8 mouse cellular contexts compared by ENCODE assay signal in the genomic region with DNA sequence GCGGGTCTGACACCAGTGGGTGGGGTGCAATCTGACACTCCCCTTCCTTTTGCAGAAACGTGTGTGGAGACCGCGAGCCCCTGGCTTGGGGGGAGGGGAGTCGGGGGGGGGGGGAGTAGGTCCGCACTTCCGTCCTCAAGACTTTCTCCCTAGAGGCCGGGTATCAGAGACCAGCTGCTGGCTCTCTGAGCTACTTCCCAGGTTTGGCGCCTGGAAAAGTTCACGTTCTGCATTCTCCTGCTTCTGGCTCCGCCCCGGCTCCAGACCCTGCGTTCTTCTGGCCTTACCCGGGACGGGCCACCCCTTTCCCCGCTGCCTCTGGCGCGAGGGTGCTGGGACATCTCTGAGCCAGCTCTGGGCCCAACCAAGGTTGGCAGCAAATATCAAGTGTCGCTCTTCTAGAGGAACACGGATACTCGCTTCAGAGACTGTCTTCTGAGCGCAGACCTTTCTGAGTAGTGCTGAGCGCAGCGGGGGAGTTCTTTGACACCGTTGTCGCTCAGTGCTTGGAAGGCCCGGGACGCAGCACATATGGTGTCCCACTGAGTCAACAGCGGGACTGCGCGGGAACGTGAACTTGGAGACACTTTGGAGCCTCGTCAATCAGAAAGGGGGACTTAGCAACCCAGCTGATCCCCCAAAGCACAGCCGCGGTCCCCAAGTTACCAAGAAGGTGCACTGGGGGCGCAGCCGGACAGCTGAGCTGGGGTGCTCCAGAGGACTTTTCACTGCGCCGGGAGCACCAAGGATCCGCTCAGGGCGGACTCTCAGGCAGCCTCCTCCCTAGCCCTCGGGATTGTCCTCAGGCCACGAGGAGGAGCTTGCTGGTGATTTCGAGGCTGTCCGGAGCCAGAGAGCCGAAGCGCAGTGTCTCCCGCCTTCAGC. TPM values are rescaled to one million over a fixed set of nuclear protein-coding genes. Genes with fewer than 3 reads are reported as not detected.
A peak's percentile ranks its signal among the peaks of the same experiment; 100 is the strongest.
DNase-seq lines count a peak whose midpoint lies in the region; ATAC-seq and TF ChIP-seq lines count a peak whose summit lies in the region.

A gene (plus strand): TSS at position 126 of the 885 bp plus-strand sequence.

- H3K4me1 ChIP-seq in forebrain, embryonic 12.5 days, result 0 out of 2 replicates have a peak, but pooled peaks cover 3% of the 10 kb centered on the region
- peaks cover 7% of the 10 kb centered on the region; the same call in 1 of the 2 replicates for H3K4me1 ChIP-seq in megakaryocyte, embryonic 14.5 days
- peaks cover 15% of the 10 kb centered on the region for H3K4me1 ChIP-seq in testis, adult 2 months (ENCODE audit: control insufficient read depth, insufficient read depth, low read length)

- no peak within 1 kb of the TSS for H3K27ac ChIP-seq in forebrain, embryonic 12.5 days
- H3K27ac ChIP-seq in testis, adult 2 months (ENCODE audit: control insufficient read depth, insufficient read depth, low read depth, low read length), result no peak within 1 kb of the TSS

- ATAC-seq in forebrain, embryonic 12.5 days (ENCODE audit: low FRiP score), result peak; percentile 72

- no peak for TF ChIP-seq CTCF in testis, adult 2 months (IDR thresholded peaks at IDR 0.05; ENCODE audit: control insufficient read depth, insufficient read depth, insufficient replicate concordance, low read depth, low read length)

- no peaks in the 10 kb centered on the region for H3K9me3 ChIP-seq in forebrain, embryonic 12.5 days
- peaks cover 17% of the 10 kb centered on the region for H3K9me3 ChIP-seq in megakaryocyte, embryonic 14.5 days

- TF ChIP-seq POLR2A in testis, adult 2 months (IDR thresholded peaks at IDR 0.05; ENCODE audit: control insufficient read depth, low read depth, low read length), result no peak

- WGBS in forebrain, embryonic 12.5 days, result 19% methylated on average over 42 of the region's 48 CpGs

- H3K4me3 ChIP-seq in forebrain, embryonic 12.5 days (replicated peaks), result peak within 1 kb of the TSS; percentile 40
- peak within 1 kb of the TSS; percentile 65 for H3K4me3 ChIP-seq in megakaryocyte, embryonic 14.5 days (replicated peaks)
- peak within 1 kb of the TSS; percentile 49 for H3K4me3 ChIP-seq in testis, adult 2 months (ENCODE audit: control insufficient read depth, low read depth, low read length)

- no peaks in the 10 kb centered on the region for H3K36me3 ChIP-seq in forebrain, embryonic 12.5 days (replicated peaks)
- no peaks in the 10 kb centered on the region for H3K36me3 ChIP-seq in megakaryocyte, embryonic 14.5 days (replicated peaks; ENCODE audit: low read length)
- H3K36me3 ChIP-seq in testis, adult 2 months (ENCODE audit: control insufficient read depth, insufficient read depth, low read length), result no peaks in the 10 kb centered on the region

- H3K9ac ChIP-seq in forebrain, embryonic 12.5 days, result peak within 1 kb of the TSS; percentile 47; the same call in 1 of the 2 replicates

- peak within 1 kb of the TSS; percentile 73 for H3K4me2 ChIP-seq in forebrain, embryonic 12.5 days

- peak; percentile 7 for DNase-seq in thymus, postnatal 4 days
- DNase-seq in thymus, postnatal 0 days (ENCODE audit: low spot score), result no peak
- peak; percentile 37 to 41 for DNase-seq in heart, postnatal 10 days
- DNase-seq in kidney, postnatal 4 days, result peak; percentile 52 to 53
- no peak for DNase-seq in natural killer cell, adult 2 months (ENCODE audit: low spot score in 2 of 2)

- intact Hi-C loops in heart, postnatal 10 days (cut with DNase I), result no loop called here

- H3K27me3 ChIP-seq in forebrain, embryonic 12.5 days, result peaks cover 55% of the 10 kb centered on the region
- H3K27me3 ChIP-seq in megakaryocyte, embryonic 14.5 days (replicated peaks), result peaks cover 40% of the 10 kb centered on the region
- no peaks in the 10 kb centered on the region for H3K27me3 ChIP-seq in testis, adult 2 months (ENCODE audit: control insufficient read depth, insufficient read depth, low read length)

RNA-seq across cellular contexts. Expression of the gene that starts here (rescaled TPM):
- polyA plus RNA-seq in thymus, postnatal 0 days (2015; fragmentation: Nextera tagmentation; extraction: Ambion mirVana), result 1.0 and 1.2 TPM in 2 replicates
- 0.73 and 0.97 TPM in 2 replicates for polyA plus RNA-seq in forebrain, embryonic 12.5 days (2016; fragmentation: Nextera tagmentation; extraction: Ambion mirVana)
- 1 to 10 TPM; 5.9 TPM for total RNA-seq in heart, postnatal 10 days (2021)
- 26.0 and 32.0 TPM in 2 replicates for polyA plus RNA-seq in megakaryocyte, embryonic 14.5 days (2012; ENCODE audit: insufficient read depth, low replicate concordance)
- 0.07 and 0.12 TPM in 2 replicates for polyA plus RNA-seq in testis, adult 2 months (2012; rRNA removed)

Comparison
In these comparisons a context has a peak if more than half of its experiments do, and no peak if none do; other contexts are left out.
1. RNA of the gene that starts here (polyA plus RNA-seq): 26.0 to 32.0 TPM in megakaryocyte, embryonic 14.5 days; 1.0 to 1.2 TPM in thymus, postnatal 0 days, 0.73 to 0.97 TPM in forebrain, embryonic 12.5 days and 0.07 to 0.12 TPM in testis, adult 2 months; every median in the first group is over 10 times any median in the second.
2. DNase-seq: peak in thymus, postnatal 4 days (single experiment), heart, postnatal 10 days (2 of 2) and kidney, postnatal 4 days (2 of 2); none in thymus, postnatal 0 days (single experiment) and natural killer cell, adult 2 months (0 of 2).
3. Peak in ATAC-seq, H3K4me3 ChIP-seq, H3K9ac ChIP-seq and H3K4me2 ChIP-seq in forebrain, embryonic 12.5 days; RNA of the gene not detected or under 1 TPM.
4. Peak in every context shown above with its lines, with median percentiles within 50 percentile points of each other: H3K4me3 ChIP-seq.